Mouse (Mus musculus) CD4-positive, CD25-positive, alpha-beta regulatory T cell (primary cell): Measurements from ENCODE around the gene Grasp. TPM values are rescaled to one million over a fixed set of nuclear protein-coding genes. Genes with fewer than 3 reads are reported as not detected.

Source experiments
- polyA plus RNA-seq: library from polyadenylated mRNA; unstranded; fragments of 100-300 nt; shearing (Covaris generic); gene quantifications from one replicate; pipeline ENCODE4 v1.2.1, GENCODE M21; 2017

Gene Grasp
- polyA plus RNA-seq = 8.4 TPM

GRCm38 (mm10) chr15:101224006-101224906, at the start of gene Grasp:
Gene Grasp, plus strand, starts transcription at chr15:101224188.

GRCm38 (mm10) chr15:101253886-101254795, 30.2 kb downstream of the Grasp start, which contains the start of gene Nr4a1:
Gene Nr4a1, plus strand, starts transcription at chr15:101254269.

Other genes with a start within 250 kb of the Grasp start
- gene Gm47841, start 176.8 kb upstream of the Grasp start, polyA plus RNA-seq = not detected
- gene Fignl2, start 145.6 kb upstream of the Grasp start, polyA plus RNA-seq = not detected
- not detected for gene Ankrd33, start 108.4 kb upstream of the Grasp start, polyA plus RNA-seq
- 5.3 TPM for gene Acvrl1, start 95.7 kb upstream of the Grasp start, polyA plus RNA-seq
- gene Acvr1b, start 50.1 kb upstream of the Grasp start, polyA plus RNA-seq = 2.4 TPM
- 116 TPM for gene Nr4a1, start 30.1 kb downstream of the Grasp start, polyA plus RNA-seq
- 63.0 TPM for gene Atg101, start 60.1 kb downstream of the Grasp start, polyA plus RNA-seq
- gene 6030408B16Rik, start 69.0 kb downstream of the Grasp start, polyA plus RNA-seq = not detected
- 0.06 TPM for gene Krt80, start 146.0 kb downstream of the Grasp start, polyA plus RNA-seq
- 0.07 TPM for gene Krt7, start 186.9 kb downstream of the Grasp start, polyA plus RNA-seq
- 0.16 TPM for gene Krt87, start 214.6 kb downstream of the Grasp start, polyA plus RNA-seq
- gene Krt88, start 223.6 kb downstream of the Grasp start, polyA plus RNA-seq = not detected
- not detected for gene Krt81, start 239.6 kb downstream of the Grasp start, polyA plus RNA-seq
- not detected for gene Krt86, start 249.3 kb downstream of the Grasp start, polyA plus RNA-seq